Mouse (Mus musculus) midbrain, embryonic 13.5 days (tissue): ENCODE measurements around the gene H2al1e. TPM values are rescaled to one million over a fixed set of nuclear protein-coding genes. Genes with fewer than 3 reads are reported as not detected.
"Not testable (repeated sequence)": the region's sequence is repeated elsewhere in the genome, so short reads cannot be mapped to it uniquely, and the experiment has no call there.

Source experiments
- ATAC-seq: fragments of 200-750 bp; cut with Nextera tagmentation; 2 replicates; pipeline ENCODE4 v1.8.0; 2017; ENCODE audit warnings: mild to moderate bottlenecking, moderate TSS enrichment, moderate library complexity
- H3K27ac ChIP-seq: fragments of 300-500 bp; sonication (generic); 2 replicates; pipeline ENCODE4 v1.5.1; 2015; ENCODE audit warnings: inconsistent platforms, mild to moderate bottlenecking, moderate library complexity
- H3K27me3 ChIP-seq: fragments of 300-500 bp; sonication (generic); 2 replicates; pipeline ENCODE4 v1.6.1; 2015; ENCODE audit warnings: mild to moderate bottlenecking, inconsistent platforms
- H3K36me3 ChIP-seq: fragments of 300-500 bp; sonication (generic); 2 replicates; pipeline ENCODE4 v1.6.1; 2015; ENCODE audit warnings: mild to moderate bottlenecking, inconsistent platforms
- H3K4me1 ChIP-seq: fragments of 300-500 bp; sonication (generic); replicated peaks from 2 replicates; pipeline ENCODE4 v1.6.1; 2015; ENCODE audit warnings: inconsistent platforms
- H3K4me2 ChIP-seq: fragments of 300-500 bp; sonication (generic); replicated peaks from 2 replicates; pipeline ENCODE4 v1.6.1; 2015; ENCODE audit warnings: moderate library complexity, mild to moderate bottlenecking, inconsistent platforms
- H3K4me3 ChIP-seq: fragments of 300-500 bp; sonication (generic); replicated peaks from 2 replicates; pipeline ENCODE4 v1.5.1; 2015; ENCODE audit warnings: mild to moderate bottlenecking, inconsistent platforms
- H3K9ac ChIP-seq: fragments of 300-500 bp; sonication (generic); replicated peaks from 2 replicates; pipeline ENCODE4 v1.6.1; 2015; ENCODE audit warnings: mild to moderate bottlenecking, inconsistent platforms
- H3K9me3 ChIP-seq: fragments of 300-500 bp; sonication (generic); 2 replicates; pipeline ENCODE4 v1.6.1; 2016; ENCODE audit warnings: mild to moderate bottlenecking, inconsistent platforms
- WGBS: fragments of 180-500 bp; shearing (Covaris S2); methylation state at CpG from one replicate; pipeline ENCODE4 v1.1.7; 2015; 5-methylcytosine and 5-hydroxymethylcytosine counted together
- polyA plus RNA-seq: library from polyadenylated mRNA; unstranded; fragments of >200 nt; fragmentation: Nextera tagmentation; extraction: Ambion mirVana; gene quantifications from 2 replicates; pipeline ENCODE4 v1.2.1, GENCODE M21; 2015

The H2al1e gene
- polyA plus RNA-seq, 1 experiment from 2014 or later = not detected

- H3K4me3 ChIP-seq, H3K4me2 ChIP-seq, H3K9me3 ChIP-seq, H3K4me1 ChIP-seq, H3K27me3 ChIP-seq, ATAC-seq, H3K9ac ChIP-seq, H3K36me3 ChIP-seq, H3K27ac ChIP-seq: not testable (repeated sequence)
- no CpG with 5 or more reads among the region's 6 CpGs for WGBS
Measured at GRCm38 (mm10) chrX:11314858-11315257, 3.1 kb downstream of the H2al1e start, which contains the start of gene H2al1f. Gene H2al1f, plus strand, starts transcription at chrX:11315158.

GRCm38 (mm10) chrX:11317956-11318355, 6.2 kb downstream of the H2al1e start, which contains the start of gene H2al1g:
Gene H2al1g, plus strand, starts transcription at chrX:11318256.
- not testable (repeated sequence) for H3K4me1 ChIP-seq, H3K4me2 ChIP-seq, H3K36me3 ChIP-seq, H3K27me3 ChIP-seq, H3K9ac ChIP-seq, H3K4me3 ChIP-seq, H3K27ac ChIP-seq, ATAC-seq, H3K9me3 ChIP-seq
- no CpG with 5 or more reads among the region's 3 CpGs for WGBS

- H3K27me3 ChIP-seq, H3K4me3 ChIP-seq, H3K4me2 ChIP-seq, H3K4me1 ChIP-seq, ATAC-seq, H3K9ac ChIP-seq, H3K27ac ChIP-seq, H3K36me3 ChIP-seq, H3K9me3 ChIP-seq: not testable (repeated sequence)
- WGBS = no CpG with 5 or more reads among the region's 6 CpGs
Measured at GRCm38 (mm10) chrX:11321192-11321591, 9.5 kb downstream of the H2al1e start, which contains the start of gene H2al1h. Gene H2al1h, plus strand, starts transcription at chrX:11321492.

GRCm38 (mm10) chrX:11324359-11324758, 12.6 kb downstream of the H2al1e start, which contains the start of gene H2al1i:
Gene H2al1i, plus strand, starts transcription at chrX:11324659.
- H3K9ac ChIP-seq, H3K4me2 ChIP-seq, H3K4me3 ChIP-seq, ATAC-seq, H3K27me3 ChIP-seq, H3K36me3 ChIP-seq, H3K4me1 ChIP-seq, H3K9me3 ChIP-seq, H3K27ac ChIP-seq: not testable (repeated sequence)
- WGBS = no CpG with 5 or more reads among the region's 5 CpGs

- H3K4me1 ChIP-seq, H3K9ac ChIP-seq, H3K4me3 ChIP-seq, H3K36me3 ChIP-seq, H3K9me3 ChIP-seq, H3K27ac ChIP-seq, H3K27me3 ChIP-seq, ATAC-seq, H3K4me2 ChIP-seq: not testable (repeated sequence)
- 86% methylated on average over 2 of the region's 2 CpGs for WGBS
Measured at GRCm38 (mm10) chrX:11327522-11327921, 15.8 kb downstream of the H2al1e start, which contains the start of gene H2al1j. Gene H2al1j, plus strand, starts transcription at chrX:11327822.

- no peak for ATAC-seq
- Histone ChIP-seq H3K4me2 (no peak overlapping the region), H3K27ac (no peak overlapping the region), H3K4me1 (no peaks in the 10 kb centered on the region), H3K9ac (no peak overlapping the region), H3K9me3 (no peaks in the 10 kb centered on the region), H3K36me3 (no peaks in the 10 kb centered on the region), H3K4me3 (no peak overlapping the region), H3K27me3 (0 out of 2 replicates have a peak, but pooled peaks cover 3% of the 10 kb centered on the region)
- 65% methylated on average over 9 of the region's 9 CpGs for WGBS
Measured at GRCm38 (mm10) chrX:11345762-11346161, 34.0 kb downstream of the H2al1e start.

GRCm38 (mm10) chrX:11346756-11347155, 35.0 kb downstream of the H2al1e start:
- H3K9ac ChIP-seq = no peak overlapping the region
- 90% methylated on average over 3 of the region's 3 CpGs for WGBS
- no peak for ATAC-seq
- H3K9me3 ChIP-seq = no peaks in the 10 kb centered on the region
- H3K4me1 ChIP-seq = no peaks in the 10 kb centered on the region
- H3K36me3 ChIP-seq = no peaks in the 10 kb centered on the region
- H3K27me3 ChIP-seq = no peaks in the 10 kb centered on the region
- no peak overlapping the region for H3K4me2 ChIP-seq
- H3K4me3 ChIP-seq = no peak overlapping the region
- H3K27ac ChIP-seq = no peak overlapping the region

GRCm38 (mm10) chrX:11360823-11361222, 49.1 kb downstream of the H2al1e start:
- Histone ChIP-seq H3K4me1 (0 out of 2 replicates have a peak, but pooled peaks cover 5% of the 10 kb centered on the region), H3K4me3 (no peak overlapping the region), H3K9ac (no peak overlapping the region), H3K36me3 (no peaks in the 10 kb centered on the region), H3K27me3 (peaks cover 10% of the 10 kb centered on the region; the same call in 1 of the 2 replicates), H3K9me3 (no peaks in the 10 kb centered on the region), H3K27ac (no peak overlapping the region), H3K4me2 (no peak overlapping the region)
- WGBS = 81% methylated on average over 6 of the region's 6 CpGs
- no peak for ATAC-seq

GRCm38 (mm10) chrX:11361261-11361660, 49.5 kb downstream of the H2al1e start:
- WGBS = 96% methylated on average over 2 of the region's 2 CpGs
- Histone ChIP-seq H3K4me1 (0 out of 2 replicates have a peak, but pooled peaks cover 5% of the 10 kb centered on the region), H3K27me3 (peaks cover 6% of the 10 kb centered on the region; the same call in 1 of the 2 replicates), H3K36me3 (no peaks in the 10 kb centered on the region), H3K27ac (no peak overlapping the region), H3K4me2 (no peak overlapping the region), H3K9me3 (no peaks in the 10 kb centered on the region), H3K4me3 (no peak overlapping the region), H3K9ac (no peak overlapping the region)
- no peak for ATAC-seq

Other genes with a start within 250 kb of the H2al1e start
- gene H2al1a, start 12.7 kb upstream of the H2al1e start, polyA plus RNA-seq = not detected in 2 replicates
- gene H2al1b, start 9.5 kb upstream of the H2al1e start, polyA plus RNA-seq = not detected in 2 replicates
- not detected in 2 replicates for gene H2al1c, start 6.3 kb upstream of the H2al1e start, polyA plus RNA-seq
- gene H2al1d, start 3.1 kb upstream of the H2al1e start, polyA plus RNA-seq = not detected in 2 replicates
- gene H2al1f, start 3.2 kb downstream of the H2al1e start, polyA plus RNA-seq = not detected in 2 replicates
- gene H2al1g, start 6.3 kb downstream of the H2al1e start, polyA plus RNA-seq = not detected in 2 replicates
- not detected in 2 replicates for gene H2al1h, start 9.6 kb downstream of the H2al1e start, polyA plus RNA-seq
- not detected in 2 replicates for gene H2al1i, start 12.7 kb downstream of the H2al1e start, polyA plus RNA-seq
- gene H2al1j, start 15.9 kb downstream of the H2al1e start, polyA plus RNA-seq = not detected in 2 replicates